Mouse (Mus musculus): ENCODE data around the gene Abca17. TPM values are rescaled to one million over a fixed set of nuclear protein-coding genes. Genes with fewer than 3 reads are reported as not detected.

Gene Abca17
- polyA plus RNA-seq, 1 experiment = 0.40 TPM

DNA sequence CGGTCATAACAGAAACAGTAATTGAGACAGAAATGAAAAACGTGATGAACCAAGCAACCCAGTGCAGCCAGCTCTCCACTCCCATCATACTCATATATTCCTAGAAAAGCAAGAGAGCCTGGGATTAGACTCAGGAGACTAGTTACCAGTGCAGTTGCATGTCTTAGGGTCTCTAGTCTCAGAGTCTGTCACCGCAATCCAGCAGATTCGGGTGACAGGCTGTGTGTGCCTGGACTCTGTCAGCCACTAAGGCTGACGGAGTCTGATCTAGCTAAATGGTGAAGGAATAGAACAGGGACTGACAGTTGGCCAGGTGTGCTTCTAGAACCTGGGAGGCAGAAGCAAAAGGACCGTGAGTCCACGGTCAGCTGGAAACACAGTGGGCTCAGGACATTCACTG lies 23.2 kb downstream of the Abca17 start:
- TF ChIP-seq CTCF (IDR thresholded peaks at IDR 0.05; ENCODE audit: borderline replicate concordance, extremely low read depth, insufficient read depth, insufficient read length) = no peak
- TF ChIP-seq POLR2A (IDR thresholded peaks at IDR 0.05; ENCODE audit: borderline replicate concordance, extremely low read depth, insufficient read depth, insufficient read length, poor library complexity, severe bottlenecking) = no peak
- DNase-seq (ENCODE audit: low read depth) = no peak

DNA sequence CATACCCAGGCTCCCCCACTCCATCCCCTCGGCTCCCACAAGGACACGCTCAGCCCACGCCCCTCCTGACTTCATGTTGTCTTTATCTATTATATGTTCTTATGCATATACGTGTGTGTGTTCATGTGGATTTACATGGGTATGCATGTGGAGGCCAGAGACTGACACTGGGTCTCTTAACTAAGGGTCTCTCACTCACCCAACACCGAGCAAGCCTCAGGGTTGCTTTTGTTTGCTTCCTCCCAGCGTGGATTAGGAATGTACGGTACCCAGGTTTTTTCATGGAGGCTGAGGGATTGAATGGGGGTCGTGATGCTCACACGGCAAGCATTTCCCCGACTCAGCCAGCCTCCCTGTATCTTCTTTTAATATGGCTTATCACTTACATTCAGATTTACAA lies 25.8 kb downstream of the Abca17 start:
- no peak for TF ChIP-seq CTCF (IDR thresholded peaks at IDR 0.05; ENCODE audit: borderline replicate concordance, extremely low read depth, insufficient read depth, insufficient read length)
- TF ChIP-seq POLR2A (IDR thresholded peaks at IDR 0.05; ENCODE audit: borderline replicate concordance, extremely low read depth, insufficient read depth, insufficient read length, poor library complexity, severe bottlenecking) = no peak
- DNase-seq (ENCODE audit: low read depth) = no peak

DNA sequence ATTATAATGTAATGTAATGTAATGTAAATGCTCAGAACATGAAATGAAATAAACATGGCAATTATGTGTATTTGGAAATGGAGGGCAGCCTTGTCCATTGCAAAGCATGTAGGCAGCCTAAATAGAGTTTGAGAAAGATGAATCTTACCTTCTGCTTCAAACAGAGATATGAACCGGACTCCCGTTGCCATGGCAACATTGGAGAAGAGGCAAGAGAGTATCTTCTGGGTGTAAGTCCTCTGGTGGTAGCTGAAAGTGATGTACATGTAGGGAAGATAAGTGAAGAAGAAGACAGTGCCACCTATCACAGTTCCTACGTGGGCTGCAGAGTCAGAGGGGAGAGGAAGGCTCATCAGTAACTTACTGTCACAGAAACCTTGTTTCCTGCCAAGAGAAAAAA lies 30.0 kb downstream of the Abca17 start:
- DNase-seq (ENCODE audit: low read depth) = peak; percentile 1
- TF ChIP-seq POLR2A (IDR thresholded peaks at IDR 0.05; ENCODE audit: borderline replicate concordance, extremely low read depth, insufficient read depth, insufficient read length, poor library complexity, severe bottlenecking) (no peak), CTCF (IDR thresholded peaks at IDR 0.05; ENCODE audit: borderline replicate concordance, extremely low read depth, insufficient read depth, insufficient read length) (no peak)

DNA sequence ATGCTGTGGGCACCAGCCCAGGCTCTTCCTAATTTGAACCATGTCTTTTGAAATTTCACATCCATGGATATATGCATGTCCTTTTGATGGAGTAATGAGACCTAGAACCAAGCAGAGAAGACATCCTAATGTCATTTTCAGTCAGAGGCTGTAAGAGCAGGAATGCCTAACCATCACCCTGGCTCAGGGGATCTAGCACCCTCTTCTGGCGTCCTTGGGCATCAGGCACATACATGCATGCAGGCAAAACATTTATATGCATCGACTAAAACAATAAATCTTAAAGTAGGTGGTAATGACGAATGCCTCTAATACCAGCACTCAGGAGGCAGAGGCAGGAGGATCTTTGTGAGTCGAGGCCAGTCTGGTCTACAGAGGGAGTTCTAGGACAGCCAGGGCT lies 43.4 kb downstream of the Abca17 start:
- TF ChIP-seq POLR2A (IDR thresholded peaks at IDR 0.05; ENCODE audit: borderline replicate concordance, extremely low read depth, insufficient read depth, insufficient read length, poor library complexity, severe bottlenecking) = no peak
- TF ChIP-seq CTCF (IDR thresholded peaks at IDR 0.05; ENCODE audit: borderline replicate concordance, extremely low read depth, insufficient read depth, insufficient read length) = peak; percentile 35; the same call in 1 of the 2 replicates
- DNase-seq (ENCODE audit: low read depth) = peak; percentile 30

DNA sequence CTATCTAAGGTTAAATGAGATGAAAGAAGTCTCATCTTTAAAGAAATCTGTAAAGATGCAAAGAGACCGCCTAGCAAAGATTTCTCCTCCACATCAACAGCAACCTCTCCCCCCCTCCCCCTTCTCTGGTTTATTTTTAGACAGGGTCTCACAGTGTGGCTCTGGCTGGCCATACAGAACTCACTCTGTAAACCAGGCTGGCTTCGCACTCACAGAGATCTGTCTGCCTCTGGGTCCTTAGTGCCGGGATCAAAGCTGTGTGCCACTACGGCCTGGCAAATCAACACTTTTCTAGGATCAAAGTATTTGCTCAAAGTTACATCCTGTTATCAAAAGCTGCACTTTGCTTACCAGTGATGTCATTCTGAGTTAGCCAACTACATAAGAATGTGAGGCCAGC lies 50.2 kb downstream of the Abca17 start:
- TF ChIP-seq CTCF (IDR thresholded peaks at IDR 0.05; ENCODE audit: borderline replicate concordance, extremely low read depth, insufficient read depth, insufficient read length) (no peak), POLR2A (IDR thresholded peaks at IDR 0.05; ENCODE audit: borderline replicate concordance, extremely low read depth, insufficient read depth, insufficient read length, poor library complexity, severe bottlenecking) (no peak)

DNA sequence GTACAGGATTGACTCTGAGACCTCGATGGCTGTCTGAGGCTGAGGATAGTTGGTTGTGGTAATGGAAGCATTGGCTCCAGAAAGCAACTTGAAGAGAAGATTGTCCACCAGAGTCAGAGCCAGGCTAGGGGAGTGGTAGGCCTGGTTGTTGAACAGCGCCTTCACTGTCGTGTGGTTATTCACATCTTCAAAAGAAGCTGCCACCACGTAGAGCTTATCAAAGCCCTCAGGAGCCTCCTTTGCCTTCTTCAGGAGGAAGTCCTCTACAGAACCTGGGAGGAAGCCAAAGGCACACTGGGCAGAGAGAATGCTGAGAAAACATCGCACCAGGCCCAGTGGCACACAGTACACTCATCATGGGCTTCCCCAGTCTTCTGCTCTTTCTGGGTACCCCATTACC lies 61.5 kb downstream of the Abca17 start:
- TF ChIP-seq CTCF (IDR thresholded peaks at IDR 0.05; ENCODE audit: borderline replicate concordance, extremely low read depth, insufficient read depth, insufficient read length) (no peak), POLR2A (IDR thresholded peaks at IDR 0.05; ENCODE audit: borderline replicate concordance, extremely low read depth, insufficient read depth, insufficient read length, poor library complexity, severe bottlenecking) (no peak)

More for the DNA sequence above, 50.2 kb downstream of the Abca17 start:
- DNase-seq (ENCODE audit: low read depth) = no peak

DNA sequence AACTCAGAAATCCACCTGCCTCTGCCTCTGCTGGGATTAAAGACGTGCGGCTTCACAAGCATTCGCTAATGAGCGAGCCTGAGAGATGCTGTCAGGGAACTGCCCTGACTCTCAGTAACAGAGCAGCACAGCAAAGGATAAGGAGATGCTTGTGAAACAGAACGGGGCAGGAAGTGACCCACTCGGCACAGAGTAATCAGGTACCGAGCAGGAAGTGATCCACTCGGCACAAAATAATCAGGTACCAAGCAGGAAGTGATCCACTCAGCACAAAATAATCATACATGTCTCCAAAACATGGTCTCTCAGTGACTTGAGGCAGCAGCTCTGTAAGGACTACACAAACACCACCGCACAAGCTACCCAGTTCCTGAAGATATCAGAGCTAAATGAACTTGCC lies 62.4 kb downstream of the Abca17 start:
- DNase-seq (ENCODE audit: low read depth) = no peak
- no peak for TF ChIP-seq CTCF (IDR thresholded peaks at IDR 0.05; ENCODE audit: borderline replicate concordance, extremely low read depth, insufficient read depth, insufficient read length)
- TF ChIP-seq POLR2A (IDR thresholded peaks at IDR 0.05; ENCODE audit: borderline replicate concordance, extremely low read depth, insufficient read depth, insufficient read length, poor library complexity, severe bottlenecking) = no peak

More for the DNA sequence above, 61.5 kb downstream of the Abca17 start:
- no peak for DNase-seq (ENCODE audit: low read depth)

DNA sequence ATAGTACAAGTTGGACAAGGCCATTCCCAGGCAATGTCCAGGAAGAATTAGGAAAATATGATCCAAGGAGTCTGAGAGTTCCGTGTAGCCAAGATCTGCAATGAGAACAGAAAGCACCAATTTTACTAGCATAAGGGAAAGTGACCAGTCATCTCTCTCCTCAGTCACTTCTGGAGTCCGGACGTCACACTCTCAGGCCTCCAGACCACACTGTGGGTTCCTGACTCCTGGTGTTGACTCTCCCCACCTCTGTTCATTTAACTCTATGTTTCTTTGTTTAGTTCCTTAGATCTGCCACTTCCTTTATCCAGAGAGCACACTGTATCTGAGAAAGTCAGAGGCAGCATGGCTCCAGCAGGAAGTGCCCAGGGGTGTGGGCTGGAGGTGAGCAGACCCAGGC lies 65.2 kb downstream of the Abca17 start:
- TF ChIP-seq CTCF (IDR thresholded peaks at IDR 0.05; ENCODE audit: borderline replicate concordance, extremely low read depth, insufficient read depth, insufficient read length) (no peak), POLR2A (IDR thresholded peaks at IDR 0.05; ENCODE audit: borderline replicate concordance, extremely low read depth, insufficient read depth, insufficient read length, poor library complexity, severe bottlenecking) (no peak)
- DNase-seq (ENCODE audit: low read depth) = no peak

DNA sequence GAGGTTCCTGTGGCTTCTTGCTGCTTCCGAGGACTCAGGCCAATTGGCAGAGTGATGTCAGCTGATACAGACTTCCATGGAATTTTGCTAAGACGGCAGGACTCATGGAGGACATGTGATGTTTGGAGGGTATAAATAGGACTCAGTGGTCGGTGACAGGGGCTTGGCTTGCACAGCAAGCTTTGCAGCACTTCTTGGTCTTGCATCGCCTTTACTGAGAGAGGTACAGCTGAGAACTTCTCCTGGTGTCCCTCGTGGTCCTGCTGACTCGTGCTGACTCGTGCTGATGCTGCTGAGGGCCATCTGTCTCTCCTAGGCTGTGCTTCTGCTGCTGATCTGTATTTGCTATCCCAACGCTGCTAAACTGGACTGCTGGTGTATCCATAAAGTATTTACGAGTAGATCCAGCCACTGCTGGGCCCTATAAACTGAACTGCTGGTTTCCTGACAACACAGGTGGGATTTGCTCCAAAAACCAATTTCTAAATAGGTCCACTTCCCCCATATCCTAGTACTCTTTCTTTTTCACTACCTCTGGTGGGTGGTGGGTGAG lies 67.5 kb downstream of the Abca17 start:
- TF ChIP-seq POLR2A (IDR thresholded peaks at IDR 0.05; ENCODE audit: borderline replicate concordance, extremely low read depth, insufficient read depth, insufficient read length, poor library complexity, severe bottlenecking) (no peak), CTCF (IDR thresholded peaks at IDR 0.05; ENCODE audit: borderline replicate concordance, extremely low read depth, insufficient read depth, insufficient read length) (no peak)
- no peak for DNase-seq (ENCODE audit: low read depth)

DNA sequence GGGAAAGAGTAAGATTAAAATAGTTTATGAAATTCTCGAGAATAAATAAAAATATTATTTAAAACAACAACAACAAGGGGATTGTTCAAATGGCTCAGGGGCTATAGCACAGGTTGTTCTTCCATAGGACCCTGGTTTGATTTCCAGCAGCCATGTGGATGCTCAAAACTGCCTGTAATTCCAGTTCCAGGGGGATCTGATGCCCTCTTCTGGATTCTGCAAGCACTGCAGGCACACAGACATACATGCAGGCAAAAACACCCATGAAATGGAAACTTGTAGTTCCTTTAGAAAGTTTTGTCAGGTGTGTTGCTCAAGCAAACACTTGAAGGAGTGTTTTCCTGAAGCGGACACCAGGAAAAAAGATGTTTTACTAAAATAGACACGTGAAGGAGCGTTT lies 68.2 kb downstream of the Abca17 start:
- no peak for DNase-seq (ENCODE audit: low read depth)
- TF ChIP-seq CTCF (IDR thresholded peaks at IDR 0.05; ENCODE audit: borderline replicate concordance, extremely low read depth, insufficient read depth, insufficient read length) = peak; percentile 33; the same call in 1 of the 2 replicates
- TF ChIP-seq POLR2A (IDR thresholded peaks at IDR 0.05; ENCODE audit: borderline replicate concordance, extremely low read depth, insufficient read depth, insufficient read length, poor library complexity, severe bottlenecking) = no peak

DNA sequence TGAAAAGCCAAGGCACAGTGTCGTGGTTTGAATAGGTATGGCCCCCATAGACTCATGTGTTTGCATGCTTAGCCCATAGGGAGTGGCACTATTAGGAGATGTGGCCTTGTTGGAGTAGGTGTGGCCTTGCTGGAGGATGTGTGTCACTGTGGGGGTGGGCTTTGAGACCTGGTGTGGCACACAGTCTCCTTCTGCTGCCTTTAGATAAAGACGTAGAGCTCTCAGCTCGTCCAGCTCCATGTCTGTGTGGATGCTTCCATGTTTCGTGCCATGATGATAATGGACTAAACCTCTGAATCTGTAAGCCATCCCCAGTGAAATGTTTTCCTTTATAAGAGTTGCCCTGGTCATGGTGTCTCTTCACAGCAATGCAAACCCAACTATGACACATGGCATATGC lies 71.0 kb downstream of the Abca17 start:
- TF ChIP-seq POLR2A (IDR thresholded peaks at IDR 0.05; ENCODE audit: borderline replicate concordance, extremely low read depth, insufficient read depth, insufficient read length, poor library complexity, severe bottlenecking) = no peak
- TF ChIP-seq CTCF (IDR thresholded peaks at IDR 0.05; ENCODE audit: borderline replicate concordance, extremely low read depth, insufficient read depth, insufficient read length) = no peak
- no peak for DNase-seq (ENCODE audit: low read depth)

DNA sequence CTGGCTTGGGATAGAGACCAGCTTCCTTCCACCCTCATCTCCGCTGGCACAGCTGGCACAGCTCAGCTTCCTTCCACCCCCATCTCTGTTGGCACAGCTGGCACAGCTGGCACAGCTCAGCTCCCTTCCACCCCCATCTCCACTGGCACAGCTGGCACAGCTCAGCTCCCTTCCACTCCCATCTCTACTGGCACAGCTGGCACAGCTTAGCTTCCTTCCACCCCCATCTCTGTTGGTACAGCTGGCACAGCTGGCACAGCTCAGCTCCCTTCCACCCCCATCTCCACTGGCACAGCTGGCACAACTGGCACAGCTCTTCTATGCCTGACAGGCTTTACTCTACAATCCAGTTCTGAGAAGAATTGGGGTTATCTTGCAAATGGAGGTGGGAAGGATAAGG lies 83.7 kb downstream of the Abca17 start:
- TF ChIP-seq POLR2A (IDR thresholded peaks at IDR 0.05; ENCODE audit: borderline replicate concordance, extremely low read depth, insufficient read depth, insufficient read length, poor library complexity, severe bottlenecking) = no peak
- no peak for TF ChIP-seq CTCF (IDR thresholded peaks at IDR 0.05; ENCODE audit: borderline replicate concordance, extremely low read depth, insufficient read depth, insufficient read length)
- no peak for DNase-seq (ENCODE audit: low read depth)

Data from brain, embryonic 14.5 days (tissue).